Mouse (Mus musculus): ENCODE results near the gene Depp1. TPM values are rescaled to one million over a fixed set of nuclear protein-coding genes. Genes with fewer than 3 reads are reported as not detected.

Gene Depp1
- polyA plus RNA-seq, 1 experiment from 2014 or later, result 40.6 TPM

GRCm38 (mm10) chr6:116628539-116629171, 21.8 kb upstream of the Depp1 start, which contains the start of gene Zfp422:
Zfp422 (minus strand) TSS chr6:116628999.
- Histone ChIP-seq H3K27ac (replicated peaks in 1 of 2; ENCODE audit: control insufficient read depth in 1 of 2, insufficient read depth in 1 of 2, low read depth in 2 of 2, low read length in 2 of 2) (peak within 1 kb of the TSS; percentile 84 to 89), H3K36me3 (ENCODE audit: control insufficient read depth, insufficient read depth, low read length) (peaks cover 32% of the 10 kb centered on the region)

GRCm38 (mm10) chr6:116629766-116630165, 20.6 kb upstream of the Depp1 start:
- H3K9me3 ChIP-seq (ENCODE audit: control insufficient read depth, low read length), result no peaks in the 10 kb centered on the region
- no peak overlapping the region for H3K27ac ChIP-seq (replicated peaks in 1 of 2; ENCODE audit: control insufficient read depth in 1 of 2, insufficient read depth in 1 of 2, low read depth in 2 of 2, low read length in 2 of 2)
- H3K27me3 ChIP-seq (ENCODE audit: control insufficient read depth, insufficient read depth, low read length), result no peaks in the 10 kb centered on the region
- 82% methylated on average over 10 of the region's 10 CpGs for WGBS
- H3K9ac ChIP-seq (ENCODE audit: low read length), result no peak overlapping the region
- peaks cover under 1 to 16% of the 10 kb centered on the region in 2 experiments for H3K4me1 ChIP-seq (ENCODE audit: control insufficient read depth in 2 of 2, insufficient read depth in 2 of 2, low read length in 2 of 2)
- H3K4me2 ChIP-seq (ENCODE audit: low read length), result no peak overlapping the region
- no peak for ATAC-seq (ENCODE audit: insufficient number of reproducible peaks, insufficient read depth, low FRiP score, low read depth)
- H3K4me3 ChIP-seq (ENCODE audit: control insufficient read depth in 1 of 2, insufficient read depth in 1 of 2, low read depth in 1 of 2, low read length in 2 of 2), result no peak overlapping the region
- H3K36me3 ChIP-seq (ENCODE audit: control insufficient read depth, insufficient read depth, low read length), result peaks cover 25% of the 10 kb centered on the region

More at GRCm38 (mm10) chr6:116628539-116629171, 21.8 kb upstream of the Depp1 start, which contains the start of gene Zfp422:
- WGBS, result under 1% methylated on average over 53 of the region's 56 CpGs
- Histone ChIP-seq H3K4me1 (ENCODE audit: control insufficient read depth in 2 of 2, insufficient read depth in 2 of 2, low read length in 2 of 2) (peaks cover 0 to 9% of the 10 kb centered on the region in 2 experiments; a peak in 2 of 4 replicates), H3K9ac (ENCODE audit: low read length) (peak within 1 kb of the TSS; percentile 98), H3K27me3 (ENCODE audit: control insufficient read depth, insufficient read depth, low read length) (no peaks in the 10 kb centered on the region), H3K4me2 (ENCODE audit: low read length) (peak within 1 kb of the TSS; percentile 90), H3K9me3 (ENCODE audit: control insufficient read depth, low read length) (no peaks in the 10 kb centered on the region), H3K4me3 (ENCODE audit: control insufficient read depth in 1 of 2, insufficient read depth in 1 of 2, low read depth in 1 of 2, low read length in 2 of 2) (peak within 1 kb of the TSS; percentile 80 to 94)
- peak; percentile 78 for ATAC-seq (ENCODE audit: insufficient number of reproducible peaks, insufficient read depth, low FRiP score, low read depth)

- Histone ChIP-seq H3K4me1 (ENCODE audit: control insufficient read depth in 2 of 2, insufficient read depth in 2 of 2, low read length in 2 of 2) (peaks cover 15 to 39% of the 10 kb centered on the region in 2 experiments), H3K9me3 (ENCODE audit: control insufficient read depth, low read length) (no peaks in the 10 kb centered on the region), H3K9ac (ENCODE audit: low read length) (no peak overlapping the region), H3K27me3 (ENCODE audit: control insufficient read depth, insufficient read depth, low read length) (no peaks in the 10 kb centered on the region), H3K4me2 (ENCODE audit: low read length) (no peak overlapping the region), H3K27ac (replicated peaks in 1 of 2; ENCODE audit: control insufficient read depth in 1 of 2, insufficient read depth in 1 of 2, low read depth in 2 of 2, low read length in 2 of 2) (no peak overlapping the region), H3K36me3 (ENCODE audit: control insufficient read depth, insufficient read depth, low read length) (peaks cover 2% of the 10 kb centered on the region), H3K4me3 (ENCODE audit: control insufficient read depth in 1 of 2, insufficient read depth in 1 of 2, low read depth in 1 of 2, low read length in 2 of 2) (no peak overlapping the region)
- 45% methylated on average over 1 of the region's 1 CpGs for WGBS
- ATAC-seq (ENCODE audit: insufficient number of reproducible peaks, insufficient read depth, low FRiP score, low read depth), result no peak
These were observed 18.3 kb upstream of the Depp1 start for GRCm38 (mm10) chr6:116632129-116632528.

- H3K9me3 ChIP-seq (ENCODE audit: control insufficient read depth, low read length), result no peaks in the 10 kb centered on the region
These were observed 16.4 kb upstream of the Depp1 start for GRCm38 (mm10) chr6:116633741-116634695.

GRCm38 (mm10) chr6:116635251-116636180, 14.9 kb upstream of the Depp1 start:
- H3K4me1 ChIP-seq (ENCODE audit: control insufficient read depth in 2 of 2, insufficient read depth in 2 of 2, low read length in 2 of 2), result peaks cover 27 to 50% of the 10 kb centered on the region in 2 experiments

More at GRCm38 (mm10) chr6:116633741-116634695, 16.4 kb upstream of the Depp1 start:
- no peak for ATAC-seq (ENCODE audit: insufficient number of reproducible peaks, insufficient read depth, low FRiP score, low read depth)
- H3K4me1 ChIP-seq (ENCODE audit: control insufficient read depth in 2 of 2, insufficient read depth in 2 of 2, low read length in 2 of 2), result peaks cover 23 to 43% of the 10 kb centered on the region in 2 experiments
- H3K4me3 ChIP-seq (ENCODE audit: control insufficient read depth in 1 of 2, insufficient read depth in 1 of 2, low read depth in 1 of 2, low read length in 2 of 2), result no peak overlapping the region
- H3K27ac ChIP-seq (replicated peaks in 1 of 2; ENCODE audit: control insufficient read depth in 1 of 2, insufficient read depth in 1 of 2, low read depth in 2 of 2, low read length in 2 of 2), result peak overlapping the region; percentile 95 to 96
- 91% methylated on average over 17 of the region's 17 CpGs for WGBS
- H3K4me2 ChIP-seq (ENCODE audit: low read length), result no peak overlapping the region
- H3K27me3 ChIP-seq (ENCODE audit: control insufficient read depth, insufficient read depth, low read length), result no peaks in the 10 kb centered on the region
- no peaks in the 10 kb centered on the region for H3K36me3 ChIP-seq (ENCODE audit: control insufficient read depth, insufficient read depth, low read length)
- 0 out of 2 replicates have a peak overlapping the region, but pooled peaks have one; percentile 60 for H3K9ac ChIP-seq (ENCODE audit: low read length)

GRCm38 (mm10) chr6:116636581-116637235, 13.7 kb upstream of the Depp1 start:
- 73% methylated on average over 9 of the region's 9 CpGs for WGBS
- peaks cover 27 to 50% of the 10 kb centered on the region in 2 experiments for H3K4me1 ChIP-seq (ENCODE audit: control insufficient read depth in 2 of 2, insufficient read depth in 2 of 2, low read length in 2 of 2)
- no peak for ATAC-seq (ENCODE audit: insufficient number of reproducible peaks, insufficient read depth, low FRiP score, low read depth)
- H3K4me2 ChIP-seq (ENCODE audit: low read length), result no peak overlapping the region
- no peaks in the 10 kb centered on the region for H3K27me3 ChIP-seq (ENCODE audit: control insufficient read depth, insufficient read depth, low read length)
- no peak overlapping the region for H3K4me3 ChIP-seq (ENCODE audit: control insufficient read depth in 1 of 2, insufficient read depth in 1 of 2, low read depth in 1 of 2, low read length in 2 of 2)
- H3K27ac ChIP-seq (replicated peaks in 1 of 2; ENCODE audit: control insufficient read depth in 1 of 2, insufficient read depth in 1 of 2, low read depth in 2 of 2, low read length in 2 of 2), result peak overlapping the region in 1 of 2 experiments; percentile 96; a peak in 3 of 4 replicates
- H3K9me3 ChIP-seq (ENCODE audit: control insufficient read depth, low read length), result no peaks in the 10 kb centered on the region
- H3K9ac ChIP-seq (ENCODE audit: low read length), result no peak overlapping the region
- H3K36me3 ChIP-seq (ENCODE audit: control insufficient read depth, insufficient read depth, low read length), result no peaks in the 10 kb centered on the region

More at GRCm38 (mm10) chr6:116635251-116636180, 14.9 kb upstream of the Depp1 start:
- Histone ChIP-seq H3K4me3 (ENCODE audit: control insufficient read depth in 1 of 2, insufficient read depth in 1 of 2, low read depth in 1 of 2, low read length in 2 of 2) (no peak overlapping the region), H3K4me2 (ENCODE audit: low read length) (peak overlapping the region; percentile 24; the same call in 1 of the 2 replicates), H3K36me3 (ENCODE audit: control insufficient read depth, insufficient read depth, low read length) (no peaks in the 10 kb centered on the region), H3K27ac (replicated peaks in 1 of 2; ENCODE audit: control insufficient read depth in 1 of 2, insufficient read depth in 1 of 2, low read depth in 2 of 2, low read length in 2 of 2) (peak overlapping the region; percentile 95 to 96), H3K9ac (ENCODE audit: low read length) (peak overlapping the region; percentile 60), H3K9me3 (ENCODE audit: control insufficient read depth, low read length) (no peaks in the 10 kb centered on the region), H3K27me3 (ENCODE audit: control insufficient read depth, insufficient read depth, low read length) (no peaks in the 10 kb centered on the region)
- ATAC-seq (ENCODE audit: insufficient number of reproducible peaks, insufficient read depth, low FRiP score, low read depth), result peak; percentile 96
- 10% methylated on average over 10 of the region's 10 CpGs for WGBS

All from heart, embryonic 14.5 days (tissue).